Mouse (Mus musculus): Measurements from ENCODE around the gene Slc24a4.
"Not testable (repeated sequence)": the region's sequence is repeated elsewhere in the genome, so short reads cannot be mapped to it uniquely, and the experiment has no call there.

The Slc24a4 gene

DNA sequence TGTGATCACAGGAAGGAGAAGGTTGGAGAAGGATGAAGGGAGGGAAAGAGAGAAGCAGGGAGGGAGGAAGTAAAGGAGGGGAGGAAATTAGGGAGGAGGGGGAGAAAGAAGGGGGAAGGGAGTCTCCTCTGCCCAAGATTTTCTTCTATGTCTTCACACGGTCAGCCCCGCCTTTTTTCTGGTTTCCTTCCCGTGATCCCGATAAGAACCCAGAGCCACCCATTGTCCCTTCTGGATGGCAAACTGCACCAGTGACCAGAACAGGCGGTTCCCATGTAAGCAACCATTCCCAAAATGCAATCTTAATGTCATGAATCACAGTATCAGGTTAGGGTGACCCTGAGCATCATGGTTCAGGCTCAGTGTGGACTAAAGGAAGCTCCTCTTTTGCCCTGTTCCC is 38.8 kb downstream of the Slc24a4 start:
- DNase-seq, result no peak

DNA sequence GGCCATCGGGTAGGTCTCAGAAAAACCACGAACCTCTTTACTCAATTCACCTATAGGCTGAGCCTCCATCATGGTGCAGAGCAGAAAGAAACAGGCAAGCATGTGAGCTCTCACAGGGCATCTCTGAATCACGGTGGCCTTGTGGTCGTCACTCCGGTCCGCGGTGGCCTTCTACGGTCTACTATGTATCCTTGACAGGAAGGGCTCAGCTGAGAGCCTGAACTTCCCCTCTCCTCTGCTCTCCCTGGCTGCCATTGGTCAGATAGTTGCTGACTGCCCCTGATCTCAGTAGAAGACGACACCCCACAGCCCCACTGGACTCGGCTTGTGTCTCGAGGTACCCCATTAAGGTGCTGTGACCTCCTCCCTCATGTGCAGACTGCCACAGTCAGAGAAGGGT is 44.2 kb downstream of the Slc24a4 start:
- DNase-seq, result no peak

DNA sequence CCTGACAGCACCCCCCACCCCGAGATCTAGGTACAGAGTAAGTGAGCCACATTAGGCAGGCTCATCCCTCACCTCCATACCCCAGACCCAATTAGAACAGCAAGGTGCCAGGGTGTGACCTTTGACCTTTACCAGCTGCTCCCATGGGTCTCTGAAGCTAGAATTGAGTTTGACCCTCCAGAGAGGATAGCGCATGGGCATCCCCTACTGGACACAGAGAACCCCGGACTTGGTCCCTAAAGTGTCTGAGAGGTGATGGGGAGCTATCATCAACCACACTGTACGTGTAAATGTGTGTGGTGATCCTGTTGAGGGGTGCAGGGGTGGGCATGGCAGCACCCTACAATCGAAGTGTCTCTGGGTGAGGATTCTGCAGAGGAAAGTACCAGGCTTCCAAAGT is 44.8 kb downstream of the Slc24a4 start:
- DNase-seq, result no peak

DNA sequence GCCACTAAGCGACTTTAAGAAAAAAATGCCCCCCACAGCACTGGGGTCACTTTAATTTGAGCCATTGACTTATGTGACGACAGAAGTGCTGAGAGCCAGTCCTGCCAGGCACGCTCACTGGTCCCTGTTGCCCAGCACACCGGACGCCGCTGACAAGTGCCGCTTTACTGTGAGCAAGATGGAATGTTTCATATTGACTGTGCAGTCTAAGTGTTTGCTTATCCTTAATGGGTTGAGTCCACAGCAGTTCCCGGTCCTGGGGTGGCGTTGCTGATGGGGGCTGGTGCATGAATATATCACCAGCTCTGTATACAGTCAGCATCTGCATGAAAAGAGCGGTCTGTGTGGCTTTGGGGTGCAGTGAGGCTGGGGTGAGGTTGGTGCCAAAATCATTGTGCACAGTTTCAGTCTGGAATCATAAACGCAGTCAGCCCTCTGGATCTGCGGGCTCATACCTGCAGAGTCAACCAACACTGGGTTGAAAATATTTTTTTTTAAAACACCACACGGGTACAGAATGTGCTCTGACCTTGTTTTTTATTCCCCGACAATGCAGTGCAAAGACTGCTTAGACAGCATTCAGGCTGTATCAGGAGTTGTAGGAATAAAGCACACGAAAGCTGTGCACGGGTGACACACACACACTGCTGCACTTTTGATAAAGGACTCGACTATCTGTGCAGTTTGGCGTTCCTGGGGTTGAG is 52.0 kb downstream of the Slc24a4 start:
- no peak for DNase-seq

DNA sequence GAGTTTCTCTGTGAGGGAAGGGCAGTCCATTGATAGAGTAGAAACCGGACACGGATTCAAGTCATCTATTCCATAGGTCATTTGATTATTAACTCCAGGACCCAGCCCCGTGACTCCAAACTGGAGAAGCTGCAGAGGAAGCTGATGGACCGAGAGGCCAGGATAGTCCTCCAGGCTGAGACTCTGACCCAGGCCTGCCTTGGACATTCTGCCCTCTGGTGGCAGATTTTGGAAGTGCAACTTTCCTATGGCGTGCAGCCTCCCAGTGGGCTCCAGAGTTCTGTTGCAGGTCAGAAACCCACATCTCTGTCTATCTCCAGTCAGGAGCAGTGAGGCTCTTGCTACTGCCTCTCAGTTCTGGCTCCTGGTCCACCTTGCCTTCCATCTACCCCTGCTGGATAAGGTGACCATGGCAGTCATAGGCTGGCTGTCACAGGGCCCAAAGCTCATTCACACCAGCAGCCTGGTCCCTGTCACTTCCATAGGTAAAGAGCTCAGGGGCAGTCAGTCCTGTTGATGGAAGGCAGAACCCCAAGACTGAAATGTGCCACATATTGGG is 53.3 kb downstream of the Slc24a4 start:
- DNase-seq, result no peak

DNA sequence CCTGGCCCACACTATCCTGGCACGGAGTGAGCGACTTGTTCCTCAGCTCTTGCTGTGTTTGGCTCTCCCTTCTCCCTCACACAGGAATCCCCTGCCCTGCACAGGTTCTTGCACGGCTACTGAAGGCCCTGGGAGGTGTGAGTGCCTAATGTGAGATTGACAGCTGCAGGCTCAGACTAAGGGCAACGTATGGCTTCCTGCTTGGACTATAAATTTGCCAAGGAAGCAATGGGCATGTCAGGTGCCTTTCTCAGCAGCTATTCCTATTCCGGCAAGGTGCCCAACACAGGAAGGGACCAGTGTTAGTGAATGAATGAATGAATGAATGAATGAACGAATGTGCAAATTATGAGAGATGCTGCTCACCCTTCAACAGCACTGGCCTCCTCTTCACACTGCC is 54.1 kb downstream of the Slc24a4 start:
- DNase-seq, result no peak

DNA sequence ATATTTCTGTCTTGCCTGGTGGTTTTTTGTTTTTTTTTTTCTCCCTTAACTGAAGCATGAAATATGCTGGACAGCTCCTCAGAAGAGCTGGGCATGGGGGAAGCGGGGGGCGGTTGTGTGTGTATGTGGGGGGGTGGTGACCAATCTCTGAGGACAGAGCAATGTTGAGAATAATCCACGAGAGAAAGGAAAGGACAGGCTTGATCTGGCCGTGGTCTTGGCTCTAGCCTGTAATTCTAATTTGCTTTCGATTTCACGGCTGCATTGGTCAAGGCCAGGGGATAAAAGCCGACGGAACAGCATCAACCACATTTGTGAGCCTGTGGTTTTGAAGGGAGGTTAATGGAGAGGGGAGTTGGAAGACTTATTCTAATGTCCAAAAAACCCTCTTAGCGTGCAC is 54.7 kb downstream of the Slc24a4 start:
- DNase-seq, result no peak

DNA sequence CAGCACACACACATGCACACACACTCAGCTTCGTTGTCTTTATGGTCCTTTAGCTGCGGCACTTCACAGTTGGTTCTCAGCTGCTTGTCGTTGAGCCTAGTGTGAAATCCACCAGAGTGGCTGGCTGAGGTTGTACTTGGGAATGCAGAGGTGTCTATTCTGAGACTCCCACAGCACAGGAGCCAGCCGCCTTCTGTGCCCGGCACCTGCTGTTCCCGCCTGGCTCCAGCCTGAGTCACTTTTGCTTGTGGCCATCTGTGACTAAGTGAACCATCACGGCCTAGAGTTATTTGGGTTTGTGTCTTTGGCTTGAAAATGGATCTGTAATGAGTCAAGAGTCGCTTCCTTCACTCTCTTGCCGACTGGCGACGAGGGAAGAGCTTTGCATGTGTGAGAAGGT is 62.3 kb downstream of the Slc24a4 start:
- DNase-seq, result peak; percentile 75

DNA sequence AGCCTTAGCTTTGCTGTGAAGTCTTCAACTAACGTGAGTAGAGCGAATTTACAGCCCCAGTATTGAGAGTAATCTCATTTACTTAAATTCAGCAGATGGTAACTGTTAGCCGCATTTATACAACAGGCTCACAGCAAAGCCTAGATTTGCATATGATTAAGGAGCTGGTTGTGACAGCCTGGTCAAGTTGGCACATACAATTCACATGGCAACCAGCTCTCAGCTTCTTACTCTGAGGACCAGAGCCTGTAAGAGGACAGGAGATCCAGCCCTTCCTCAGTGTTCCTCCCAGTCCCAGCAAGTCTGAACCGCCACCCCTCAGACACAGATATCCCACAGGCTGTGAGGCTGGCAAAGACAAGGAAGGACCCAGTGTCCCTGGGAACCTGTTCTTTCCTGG is 73.0 kb downstream of the Slc24a4 start:
- peak; percentile 54 for DNase-seq

DNA sequence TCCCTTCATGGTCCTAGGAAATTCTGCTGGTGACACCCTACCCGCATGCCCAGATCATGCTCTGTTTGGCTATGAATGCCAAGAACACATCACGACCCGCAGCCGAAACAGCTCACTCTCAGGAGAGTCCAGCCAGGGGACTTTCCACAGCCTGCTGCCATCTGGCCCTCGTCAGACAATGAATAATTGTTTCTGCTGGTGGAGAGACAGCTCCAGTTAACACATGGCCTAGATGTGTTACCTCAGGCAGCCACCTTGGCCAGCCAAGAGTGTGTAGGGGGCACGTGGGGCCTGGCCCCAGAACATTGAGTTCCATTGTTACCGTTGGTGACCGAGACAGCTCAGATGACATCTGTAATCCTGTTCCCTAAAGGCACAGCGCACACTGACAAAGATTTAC is 74.4 kb downstream of the Slc24a4 start:
- peak; percentile 70 for DNase-seq

DNA sequence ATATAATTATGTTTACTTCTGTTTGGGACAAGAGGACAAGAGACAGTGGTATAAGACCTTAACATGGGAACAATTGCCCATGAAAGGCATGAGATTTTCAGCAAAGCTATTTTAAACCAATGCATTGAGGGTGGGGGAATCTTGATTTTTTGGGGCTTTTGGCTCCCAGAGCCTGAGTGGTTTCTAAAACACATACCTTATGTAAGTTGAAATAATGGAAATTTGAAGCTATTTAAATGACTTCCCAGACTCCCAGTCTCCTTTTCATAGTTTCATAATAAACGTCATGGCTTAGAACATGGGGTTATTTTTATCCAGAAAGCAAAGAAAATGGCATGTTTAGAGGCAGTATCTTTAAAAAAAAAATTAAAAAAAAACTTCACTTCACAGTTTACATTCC is 77.9 kb downstream of the Slc24a4 start:
- DNase-seq, result no peak

DNA sequence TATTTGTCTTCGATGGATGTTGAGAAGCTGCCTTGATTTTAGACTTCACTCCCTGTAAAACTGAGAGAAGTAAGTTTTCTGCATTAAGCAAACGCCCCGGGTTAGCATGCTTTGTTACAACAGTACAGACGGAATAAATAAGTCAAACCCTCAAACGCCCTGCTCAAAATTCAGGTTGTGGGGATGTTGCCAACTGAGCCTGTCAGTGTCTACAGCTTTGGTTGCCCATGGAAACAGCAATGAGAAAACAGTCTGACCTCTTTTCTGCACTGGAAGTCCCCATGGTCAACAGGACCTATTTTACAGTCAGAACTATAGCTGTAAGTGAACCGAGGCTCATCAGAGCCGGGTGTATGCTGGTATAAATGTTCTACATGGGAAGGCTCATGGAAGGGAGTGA is 78.7 kb downstream of the Slc24a4 start:
- no peak for DNase-seq

DNA sequence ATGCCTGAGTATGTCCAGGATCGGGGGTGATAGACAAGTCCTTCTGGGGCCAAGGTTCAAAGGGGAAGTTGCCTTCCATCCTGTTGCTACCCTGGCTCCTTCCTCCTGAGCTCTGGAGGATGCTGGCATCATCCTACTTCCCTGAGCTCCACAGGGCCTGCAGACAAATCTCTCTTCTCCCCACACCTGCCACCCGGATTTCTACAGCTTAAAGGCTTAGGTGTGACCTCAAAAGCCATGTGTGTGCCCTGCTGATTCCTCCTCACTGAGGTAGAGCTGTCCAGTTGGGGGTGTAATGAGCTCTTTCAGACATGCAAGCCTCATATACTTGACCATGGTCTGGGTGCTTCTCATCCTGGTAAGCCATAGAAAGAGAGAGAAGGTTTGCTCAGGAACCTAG is 82.3 kb downstream of the Slc24a4 start:
- no peak for DNase-seq

DNA sequence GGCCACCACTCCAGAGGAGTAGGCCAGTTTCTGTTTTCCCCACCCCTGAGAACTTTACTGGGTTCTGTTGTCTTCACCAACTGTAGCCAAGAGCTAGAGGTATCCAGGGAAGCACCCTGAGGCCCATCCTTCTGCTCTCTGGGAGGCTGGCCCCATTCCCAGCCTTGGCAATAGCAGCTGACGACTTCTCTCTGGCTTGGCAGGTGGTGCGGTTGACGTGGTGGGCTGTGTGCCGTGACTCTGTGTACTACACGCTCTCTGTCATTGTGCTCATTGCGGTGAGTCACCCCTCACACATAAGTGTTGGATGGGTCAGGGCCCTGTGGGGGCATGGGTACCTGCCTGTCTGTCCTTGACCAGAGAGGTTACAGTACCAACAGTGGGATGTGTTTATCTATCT is 94.9 kb downstream of the Slc24a4 start:
- peak; percentile 71 for DNase-seq

DNA sequence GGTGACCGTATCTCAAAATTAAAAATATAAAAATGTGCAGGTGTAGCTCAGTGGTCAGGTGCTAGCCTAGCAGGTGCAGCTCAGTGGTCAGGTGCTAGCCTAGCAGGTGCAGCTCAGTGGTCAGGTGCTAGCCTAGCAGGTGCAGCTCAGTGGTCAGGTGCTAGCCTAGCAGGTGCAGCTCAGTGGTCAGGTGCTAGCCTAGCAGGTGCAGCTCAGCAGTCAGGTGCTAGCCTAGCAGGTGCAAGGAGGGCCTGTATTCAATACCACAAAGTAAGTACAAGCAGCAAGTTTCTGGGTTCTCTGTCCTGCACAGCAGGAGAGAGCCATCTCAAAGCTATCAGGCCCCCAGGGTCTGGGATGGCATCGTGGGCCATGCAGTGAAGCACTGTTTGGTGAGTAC is 95.6 kb downstream of the Slc24a4 start:
- DNase-seq, result not testable (repeated sequence)

DNA sequence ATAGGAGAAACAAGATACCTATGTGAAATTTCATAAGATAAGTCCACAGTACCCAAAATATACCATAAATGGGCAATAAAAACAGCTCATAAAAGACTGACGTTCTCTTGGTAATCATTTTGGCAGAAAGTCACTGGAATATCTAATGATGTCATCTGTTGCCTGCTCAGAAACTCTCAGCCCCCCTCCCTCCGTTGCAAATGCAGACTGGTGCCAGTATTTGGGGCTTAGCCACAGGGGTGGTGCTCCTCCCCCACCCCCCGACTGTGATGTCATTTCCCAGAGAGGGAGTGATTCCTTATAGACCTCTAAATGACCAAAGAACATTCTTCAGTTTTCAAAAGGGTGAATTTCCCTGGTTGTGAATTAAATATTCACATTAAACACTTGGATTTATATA is 96.6 kb downstream of the Slc24a4 start:
- DNase-seq, result no peak

DNA sequence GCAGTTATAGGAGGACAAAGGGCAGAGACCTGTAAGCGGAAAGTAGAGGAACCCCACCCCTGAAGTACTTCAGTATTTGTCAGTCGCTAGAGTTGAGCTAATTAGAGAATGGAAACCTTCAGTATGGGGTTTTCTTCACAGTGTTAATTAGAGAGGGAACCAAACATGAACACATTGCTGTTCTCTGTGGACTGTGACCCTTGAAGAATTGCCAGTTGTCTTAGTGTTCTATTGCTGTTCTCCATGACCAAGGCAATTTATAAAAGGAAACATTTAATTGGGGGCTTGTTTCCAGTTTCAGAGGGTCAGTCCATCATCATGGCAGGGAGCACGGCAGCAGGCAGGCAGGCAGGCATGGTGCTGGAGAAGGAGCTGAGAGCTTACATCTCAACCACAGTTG is 107.0 kb downstream of the Slc24a4 start:
- no peak for DNase-seq

DNA sequence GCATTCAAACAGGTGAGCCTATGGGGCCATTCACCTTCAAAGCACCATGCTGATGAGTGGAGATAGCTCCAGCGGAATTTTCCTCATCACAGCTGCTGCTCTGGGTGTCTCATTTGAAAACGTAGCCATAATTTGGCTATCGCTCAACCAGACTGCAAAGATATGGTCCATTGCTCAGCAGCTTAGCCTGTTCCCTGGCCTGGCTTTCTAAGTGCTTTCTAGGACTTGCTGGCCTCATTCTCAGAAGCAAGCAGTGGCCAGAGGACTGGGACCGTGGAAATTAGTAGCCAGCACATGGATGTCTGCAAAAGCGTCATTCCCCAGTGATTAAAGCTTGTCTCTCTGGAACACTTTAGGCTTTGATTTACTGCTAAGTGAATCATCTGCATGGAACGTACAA is 107.8 kb downstream of the Slc24a4 start:
- no peak for DNase-seq

DNA sequence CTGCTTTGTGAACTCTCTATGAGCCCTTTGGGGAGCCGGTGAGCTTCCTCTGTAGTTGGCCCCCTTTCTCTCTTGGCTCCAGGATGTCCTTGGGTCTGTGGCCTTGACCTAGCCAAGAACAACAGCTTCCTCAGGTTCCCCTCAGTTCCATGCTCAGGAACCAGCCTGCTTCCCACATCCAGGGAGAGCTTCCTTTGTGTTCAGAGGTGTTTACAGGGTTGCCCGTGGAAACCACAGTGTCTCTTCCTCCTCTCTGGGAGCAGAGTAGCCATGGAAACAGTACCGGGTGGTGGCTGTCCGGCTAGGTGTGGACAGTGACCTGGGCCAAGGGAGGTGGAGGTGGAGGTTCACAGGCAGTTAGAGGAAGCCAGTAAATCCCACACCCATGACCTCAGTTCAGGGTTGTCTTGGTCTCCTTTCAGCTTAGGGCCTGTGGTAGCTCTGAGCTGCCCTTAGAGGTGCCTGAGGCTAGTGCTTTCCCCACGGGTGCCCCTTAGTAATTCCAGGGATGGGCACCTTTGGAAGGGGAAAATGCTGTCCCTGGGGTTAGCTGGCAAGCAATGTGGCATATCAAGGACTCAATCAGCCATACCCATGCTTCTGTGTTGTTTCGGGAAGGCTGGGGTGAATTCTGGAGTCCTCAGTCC is 113.7 kb downstream of the Slc24a4 start:
- no peak for DNase-seq

DNA sequence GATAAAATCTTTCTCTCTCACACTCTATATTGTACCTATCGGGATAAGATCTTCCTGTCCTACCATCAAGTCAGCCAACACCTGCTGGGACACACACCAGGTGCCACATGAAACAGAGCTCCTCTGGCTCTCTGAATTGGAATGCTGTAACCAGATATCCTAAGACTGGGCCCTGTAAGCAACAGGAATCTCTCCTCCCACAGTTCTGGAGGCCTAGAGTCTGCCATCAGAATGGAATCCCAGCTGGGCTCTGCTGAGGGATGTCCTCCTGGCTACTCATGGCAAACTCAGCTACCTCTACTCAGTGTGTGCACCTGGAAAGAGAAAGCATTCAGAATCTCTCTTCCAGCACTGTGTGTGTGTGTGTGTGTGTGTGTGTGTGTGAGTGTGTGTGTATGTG is 115.4 kb downstream of the Slc24a4 start:
- no peak for DNase-seq

DNA sequence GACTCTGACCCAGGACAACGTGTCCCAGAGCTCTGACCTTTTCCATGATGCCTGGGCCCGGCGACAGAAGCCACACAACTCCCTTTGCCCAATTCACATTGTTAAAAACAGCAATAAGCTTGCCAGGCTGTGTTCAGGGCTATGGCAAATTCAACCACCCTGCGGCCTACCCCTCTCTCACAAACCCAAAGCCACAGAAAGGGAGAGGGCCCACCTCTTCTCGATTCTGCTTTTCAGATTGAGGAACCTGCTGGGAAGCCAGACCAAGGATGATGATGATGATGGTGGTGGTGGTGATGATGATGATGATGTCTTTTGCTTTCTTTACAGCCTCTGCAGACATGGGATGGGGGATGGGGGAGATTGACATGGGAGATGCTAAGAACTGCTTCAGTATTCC is 117.7 kb downstream of the Slc24a4 start:
- DNase-seq, result no peak

DNA sequence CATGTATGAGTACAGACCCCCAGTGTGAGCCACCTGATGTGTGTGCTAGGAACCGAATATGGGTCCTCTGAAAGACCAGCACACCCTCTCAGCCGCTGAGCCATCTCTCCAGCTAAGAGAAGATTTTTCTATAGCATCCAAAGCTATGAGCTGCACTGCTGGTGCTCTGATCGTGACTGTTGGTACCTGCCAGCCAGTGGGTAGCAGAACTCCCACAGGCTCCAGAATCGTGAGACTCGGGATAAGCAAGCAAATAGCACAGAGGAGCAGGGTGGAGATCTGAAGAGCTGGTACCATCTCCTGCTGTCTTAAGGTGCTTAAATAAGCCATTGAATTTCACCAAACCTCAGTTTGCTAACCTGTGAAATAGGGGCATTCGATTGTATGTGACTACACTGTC is 119.6 kb downstream of the Slc24a4 start:
- DNase-seq, result no peak

DNA sequence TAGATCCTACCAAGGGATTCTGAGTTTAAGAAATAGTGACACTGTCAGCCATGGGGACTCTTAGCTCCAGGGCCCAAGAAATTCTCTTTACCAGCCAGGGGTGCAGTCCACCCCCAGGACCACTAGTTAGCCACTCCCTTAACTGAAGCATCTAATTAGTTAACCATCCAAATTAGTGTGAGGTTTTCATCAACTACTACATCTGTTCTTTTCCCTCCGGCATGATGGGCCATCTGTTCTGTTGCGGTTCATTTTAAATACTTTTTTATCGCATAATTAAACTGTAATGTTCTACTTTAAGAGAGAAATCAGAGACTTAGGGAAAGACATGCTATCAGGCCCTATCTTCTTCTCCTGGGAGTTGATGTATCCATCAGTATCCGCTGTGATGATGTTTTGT is 121.8 kb downstream of the Slc24a4 start:
- peak; percentile 57 for DNase-seq

DNA sequence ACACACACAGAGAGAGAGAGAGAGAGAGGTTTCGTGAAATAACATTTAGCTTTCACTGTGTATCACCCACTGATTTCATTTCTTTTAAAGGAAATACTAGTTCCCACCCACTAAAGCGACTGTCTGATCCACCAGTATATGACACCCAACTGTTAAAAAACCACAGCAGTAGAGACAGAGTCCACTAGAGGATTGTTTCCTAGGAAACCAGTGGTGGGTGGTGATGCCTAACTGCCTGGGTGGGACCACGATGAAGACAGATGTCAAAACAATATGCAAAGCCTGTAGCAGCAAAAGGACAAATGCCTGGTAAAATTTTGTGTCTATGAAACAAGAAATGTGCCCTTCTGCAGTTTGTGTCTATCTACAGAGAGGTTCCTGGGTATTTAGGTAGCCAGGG is 122.5 kb downstream of the Slc24a4 start:
- peak; percentile 75 for DNase-seq

DNA sequence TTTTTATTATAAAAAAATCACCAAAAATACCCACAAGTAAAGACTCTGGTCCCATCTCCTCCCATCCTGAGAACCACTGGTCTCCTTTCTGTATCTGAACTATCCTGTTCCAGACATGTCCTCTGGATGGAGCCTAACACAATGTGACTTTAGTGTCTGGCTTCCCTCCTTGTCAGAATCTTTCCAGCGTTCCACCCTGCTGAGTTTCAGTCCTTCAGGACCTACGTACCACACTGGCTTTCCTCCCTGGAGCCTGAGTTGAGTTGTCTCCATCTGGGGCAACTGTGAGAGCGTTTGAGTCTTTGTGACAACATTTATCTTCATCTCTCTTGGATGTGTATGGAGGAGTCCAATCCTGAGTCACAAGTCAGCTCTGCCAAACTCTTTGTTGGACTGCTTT is 123.5 kb downstream of the Slc24a4 start:
- no peak for DNase-seq
